Mouse (Mus musculus) E14TG2a.4 (cell line): ENCODE results near the gene Rbfox1.

Experiments
- CTCF ChIP-seq: conservative IDR thresholded peaks from 2 replicates; pipeline ENCODE4 v1.5.1; 2014; ENCODE audit warnings: low read length
- NANOG ChIP-seq: IDR thresholded peaks from 2 replicates; pipeline ENCODE4 v1.6.1; 2014; ENCODE audit warnings: borderline replicate concordance, low read length, mixed read lengths

DNA sequence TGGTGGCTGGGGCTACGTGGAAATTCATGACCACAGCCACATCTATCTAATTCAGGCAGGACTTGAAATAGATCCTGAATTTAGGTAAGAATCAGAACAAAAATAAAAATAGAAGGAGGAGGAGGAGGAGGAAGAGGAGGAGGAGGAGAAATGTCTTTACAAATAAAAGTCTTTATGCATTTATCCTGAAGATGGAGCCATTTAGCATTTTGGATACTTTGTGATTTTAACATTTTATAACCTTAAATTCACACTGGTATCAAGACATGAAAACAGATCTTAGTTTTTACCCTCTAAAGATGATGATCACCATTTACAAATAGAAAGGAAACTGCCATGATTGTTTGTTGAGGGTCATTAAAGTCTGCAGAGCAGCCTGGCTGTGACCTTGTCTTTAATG, 146.1 kb downstream of the Rbfox1 start:
- TF ChIP-seq CTCF, result no peak
- no peak for TF ChIP-seq NANOG
